Mouse (Mus musculus) brain, embryonic 14.5 days (tissue): Measurements from ENCODE around the gene Ltbp3.

Experiments
- CTCF ChIP-seq: fragments of 200-500 bp; IDR thresholded peaks from 2 replicates; pipeline ENCODE4 v1.5.1; 2012; ENCODE audit warnings: inconsistent platforms, mild to moderate bottlenecking, moderate library complexity, borderline replicate concordance; ENCODE audit not compliant: insufficient read depth, insufficient read length; ENCODE audit errors: extremely low read depth
- POLR2A ChIP-seq: fragments of 200-500 bp; IDR thresholded peaks from 2 replicates; pipeline ENCODE4 v1.6.1; 2012; ENCODE audit warnings: mild to moderate bottlenecking, inconsistent platforms, borderline replicate concordance; ENCODE audit not compliant: poor library complexity, insufficient read depth, insufficient read length, severe bottlenecking; ENCODE audit errors: extremely low read depth

- no peak for TF ChIP-seq CTCF
- no peak for TF ChIP-seq POLR2A
These were observed 27.0 kb upstream of the Ltbp3 start for GRCm38 (mm10) chr19:5713730-5714129.
